Mouse (Mus musculus): ENCODE results near the gene Ccdc141. TPM values are rescaled to one million over a fixed set of nuclear protein-coding genes. Genes with fewer than 3 reads are reported as not detected.

Gene Ccdc141
- polyA plus RNA-seq, 1 experiment = 11.2 TPM

DNA sequence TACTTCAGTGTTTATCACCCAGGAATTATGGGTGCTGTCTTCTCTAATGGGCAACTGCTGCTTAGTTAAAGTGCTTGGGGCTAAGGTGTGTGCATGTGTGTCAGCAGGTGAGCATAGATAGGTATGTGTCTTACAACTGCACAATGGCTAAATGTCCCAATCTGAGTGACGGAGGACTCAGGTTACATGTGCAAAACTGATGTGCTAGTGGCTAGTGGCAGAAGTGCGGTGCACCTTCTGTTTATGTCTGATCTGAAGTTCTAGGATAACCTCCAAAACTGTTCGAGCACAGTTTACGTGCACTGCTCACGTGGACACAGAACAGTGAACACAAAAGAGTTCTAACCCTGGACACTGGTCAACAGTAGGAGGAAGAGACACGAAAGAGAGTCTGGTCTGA, 203.9 kb downstream of the Ccdc141 start:
- no peak for TF ChIP-seq POLR2A (IDR thresholded peaks at IDR 0.05; ENCODE audit: extremely low read depth, insufficient read depth, low read length)
- TF ChIP-seq CTCF (IDR thresholded peaks at IDR 0.05; ENCODE audit: extremely low read depth, insufficient read depth, low read length) = no peak
- Histone ChIP-seq H3K4me3 (ENCODE audit: insufficient read depth, low read length) (no peak overlapping the region), H3K27ac (ENCODE audit: insufficient read depth, low read length) (no peak overlapping the region), H3K4me1 (ENCODE audit: control insufficient read depth, insufficient read depth, low read length) (no peaks in the 10 kb centered on the region; the same call in 1 of the 2 replicates)

DNA sequence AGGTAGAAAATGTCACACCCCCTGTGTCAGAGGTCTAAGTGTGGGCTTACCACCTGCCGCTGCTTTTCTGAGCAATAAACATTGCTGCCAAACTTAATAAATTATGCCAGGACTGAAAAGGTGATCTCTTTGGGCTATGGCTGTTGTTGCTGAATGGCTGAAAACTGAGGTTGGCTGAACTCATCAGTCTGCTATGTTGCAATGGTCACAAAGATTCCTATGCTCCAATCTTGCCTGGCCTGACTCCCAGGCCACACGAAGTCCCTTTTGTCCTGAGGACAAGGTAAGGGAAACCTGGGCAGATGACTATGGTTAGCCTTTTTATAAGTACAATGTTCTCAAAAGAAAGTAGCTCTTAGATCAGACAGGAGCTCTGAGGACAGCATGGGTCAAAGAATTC, 204.4 kb downstream of the Ccdc141 start:
- Histone ChIP-seq H3K4me1 (ENCODE audit: control insufficient read depth, insufficient read depth, low read length) (no peaks in the 10 kb centered on the region; the same call in 1 of the 2 replicates), H3K4me3 (ENCODE audit: insufficient read depth, low read length) (no peak overlapping the region), H3K27ac (ENCODE audit: insufficient read depth, low read length) (no peak overlapping the region)
- TF ChIP-seq CTCF (IDR thresholded peaks at IDR 0.05; ENCODE audit: extremely low read depth, insufficient read depth, low read length) = no peak
- TF ChIP-seq POLR2A (IDR thresholded peaks at IDR 0.05; ENCODE audit: extremely low read depth, insufficient read depth, low read length) = no peak

DNA sequence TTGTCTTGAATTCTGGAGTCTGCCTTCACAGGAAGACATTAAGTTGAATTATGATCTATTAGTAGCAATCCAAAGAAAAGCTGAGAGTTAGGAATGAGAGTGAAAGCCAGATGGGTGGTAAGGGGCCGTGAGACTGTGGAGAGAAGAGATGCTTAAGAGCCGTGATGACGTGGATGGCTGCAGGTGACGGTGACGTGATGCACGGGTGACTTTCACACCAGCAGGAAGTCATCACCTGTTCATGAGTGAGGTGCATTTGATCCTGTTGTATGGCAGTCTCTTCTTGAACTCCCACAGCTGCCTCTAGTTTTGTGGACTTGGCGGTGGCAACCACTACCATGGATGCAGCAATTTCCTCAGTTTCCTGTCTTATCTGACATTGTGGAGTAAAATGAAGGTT, 204.9 kb downstream of the Ccdc141 start:
- H3K4me3 ChIP-seq (ENCODE audit: insufficient read depth, low read length) = no peak overlapping the region
- no peak for TF ChIP-seq CTCF (IDR thresholded peaks at IDR 0.05; ENCODE audit: extremely low read depth, insufficient read depth, low read length)
- TF ChIP-seq POLR2A (IDR thresholded peaks at IDR 0.05; ENCODE audit: extremely low read depth, insufficient read depth, low read length) = no peak
- H3K27ac ChIP-seq (ENCODE audit: insufficient read depth, low read length) = no peak overlapping the region
- H3K4me1 ChIP-seq (ENCODE audit: control insufficient read depth, insufficient read depth, low read length) = no peaks in the 10 kb centered on the region; the same call in 1 of the 2 replicates

DNA sequence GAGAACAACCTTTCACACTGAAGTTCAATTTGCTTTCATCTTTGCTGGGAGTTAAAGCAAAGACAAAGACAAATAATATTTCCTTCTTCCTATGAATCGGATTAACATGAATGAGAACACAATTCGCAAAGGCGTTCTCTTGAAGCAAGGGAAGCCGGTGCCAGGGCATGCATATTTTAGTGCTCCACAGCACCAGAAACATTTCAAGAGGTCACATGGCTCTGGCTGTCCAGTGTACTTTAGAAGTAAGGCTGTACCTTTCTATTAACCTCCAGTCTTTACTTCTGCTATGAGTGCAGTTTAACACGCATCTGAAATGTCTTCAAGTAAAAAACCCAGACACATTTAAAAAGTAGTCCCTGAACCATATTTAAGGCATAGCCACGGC, 208.4 kb downstream of the Ccdc141 start:
- TF ChIP-seq CTCF (IDR thresholded peaks at IDR 0.05; ENCODE audit: extremely low read depth, insufficient read depth, low read length) (no peak), POLR2A (IDR thresholded peaks at IDR 0.05; ENCODE audit: extremely low read depth, insufficient read depth, low read length) (no peak)
- Histone ChIP-seq H3K4me3 (ENCODE audit: insufficient read depth, low read length) (no peak overlapping the region), H3K27ac (ENCODE audit: insufficient read depth, low read length) (no peak overlapping the region), H3K4me1 (ENCODE audit: control insufficient read depth, insufficient read depth, low read length) (no peaks in the 10 kb centered on the region)

DNA sequence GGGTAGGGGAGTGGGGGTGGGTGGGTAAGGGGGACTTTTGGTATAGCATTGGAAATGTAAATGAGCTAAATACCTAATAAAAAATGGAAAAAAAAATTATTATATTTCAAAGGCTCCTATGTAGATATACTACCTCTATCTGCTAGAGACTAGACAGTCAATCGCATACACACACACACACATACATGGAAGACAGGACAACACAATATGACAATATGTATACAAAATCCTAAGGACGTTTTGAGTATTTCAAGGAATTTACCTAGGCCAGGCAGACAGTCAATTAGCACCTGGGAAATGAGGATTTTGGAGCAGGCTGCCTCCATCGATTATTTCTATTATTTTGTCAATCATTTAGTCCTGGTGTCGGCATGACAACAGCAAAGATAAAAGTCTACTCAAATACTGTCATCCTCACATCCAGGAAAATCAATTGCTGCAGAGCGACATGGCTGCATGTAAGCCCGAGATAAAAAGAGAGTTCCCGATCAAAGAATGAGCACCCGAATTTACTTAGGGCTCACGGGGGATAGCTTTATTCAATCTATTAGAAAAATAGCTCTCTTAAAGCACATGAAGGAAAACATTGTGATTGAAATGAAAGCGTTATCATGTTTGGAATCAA, 208.9 kb downstream of the Ccdc141 start:
- no peak overlapping the region for H3K4me3 ChIP-seq (ENCODE audit: insufficient read depth, low read length)
- no peak overlapping the region for H3K27ac ChIP-seq (ENCODE audit: insufficient read depth, low read length)
- TF ChIP-seq POLR2A (IDR thresholded peaks at IDR 0.05; ENCODE audit: extremely low read depth, insufficient read depth, low read length) = no peak
- TF ChIP-seq CTCF (IDR thresholded peaks at IDR 0.05; ENCODE audit: extremely low read depth, insufficient read depth, low read length) = no peak
- no peaks in the 10 kb centered on the region for H3K4me1 ChIP-seq (ENCODE audit: control insufficient read depth, insufficient read depth, low read length)

Other genes starting within 250 kb of the Ccdc141 start
- gene Ttn, start 188.1 kb downstream of the Ccdc141 start, polyA plus RNA-seq (2012; rRNA removed) = 0.10 and 0.13 TPM in 2 replicates
- gene Sestd1, start 110.0 kb upstream of the Ccdc141 start, polyA plus RNA-seq (2012; rRNA removed) = 28.9 and 29.2 TPM in 2 replicates

All from cortical plate, adult 2 months (tissue).